Mouse (Mus musculus) C2C12 (cell line): ENCODE measurements at regions not wholly inside any gene's neighbourhood (a gene's known extent, or its start where the extent isn't known, plus 50 kb on each side); places are given as distances from the start of the nearest gene placed in this dataset.

ENCODE experiments used
- H3K27me3 ChIP-seq: one replicate; pipeline ENCODE4 v1.6.1; 2011; ENCODE audit not compliant: control insufficient read depth, insufficient read depth, insufficient read length
- H3K36me3 ChIP-seq: one replicate; pipeline ENCODE4 v1.6.1; 2011; ENCODE audit not compliant: control insufficient read depth, insufficient read depth
- H3K4me3 ChIP-seq: one replicate; pipeline ENCODE4 v1.5.1; 2011; ENCODE audit warnings: mild to moderate bottlenecking, control low read depth; ENCODE audit not compliant: poor library complexity, insufficient read depth, severe bottlenecking
- H3K79me2 ChIP-seq: one replicate; pipeline ENCODE4 v1.6.1; 2011; ENCODE audit not compliant: control insufficient read depth, insufficient read depth
- H3K79me3 ChIP-seq: one replicate; pipeline ENCODE4 v1.6.1; 2011; ENCODE audit warnings: low read depth, control low read depth
- H3ac ChIP-seq: one replicate; pipeline ENCODE3; 2011; ENCODE audit warnings: low read depth; ENCODE audit not compliant: control insufficient read depth, insufficient read length
- CEBPB ChIP-seq: IDR thresholded peaks from one replicate; pipeline ENCODE4 v1.6.1; 2011; ENCODE audit warnings: low read depth, mild to moderate bottlenecking, control low read depth, moderate library complexity
- CTCF ChIP-seq: IDR thresholded peaks from one replicate; pipeline ENCODE4 v1.5.1; 2011; ENCODE audit not compliant: control insufficient read depth, insufficient read depth, insufficient read length
- FOSL1 ChIP-seq: IDR thresholded peaks from one replicate; pipeline ENCODE4 v1.8.0; 2011; ENCODE audit warnings: mild to moderate bottlenecking, low read length; ENCODE audit not compliant: poor library complexity, insufficient read depth, severe bottlenecking
- MAX ChIP-seq: IDR thresholded peaks from one replicate; pipeline ENCODE4 v1.6.1; 2011; ENCODE audit warnings: mild to moderate bottlenecking, control low read depth
- MYOD1 ChIP-seq: IDR thresholded peaks from one replicate; pipeline ENCODE4 v1.6.1; 2011; ENCODE audit warnings: low read depth; ENCODE audit not compliant: control insufficient read depth, insufficient read length
- MYOG ChIP-seq: IDR thresholded peaks from one replicate; pipeline ENCODE4 v1.6.1; 2011; ENCODE audit not compliant: control insufficient read depth, insufficient read length; ENCODE audit errors: extremely low read depth
- USF1 ChIP-seq: IDR thresholded peaks from one replicate; pipeline ENCODE4 v1.6.1; 2011; ENCODE audit warnings: low read depth, mild to moderate bottlenecking, control low read depth, moderate library complexity

- H3K4me3 ChIP-seq, result no peak overlapping the region
- TF ChIP-seq MYOD1 (no peak), USF1 (no peak), MAX (no peak), MYOG (no peak), CTCF (no peak), CEBPB (no peak)
- H3K27me3 ChIP-seq, result no peaks in the 10 kb centered on the region
- H3ac ChIP-seq, result no peak overlapping the region
- H3K79me2 ChIP-seq, result no peaks in the 10 kb centered on the region
- no peaks in the 10 kb centered on the region for H3K36me3 ChIP-seq
- H3K79me3 ChIP-seq, result no peaks in the 10 kb centered on the region
Measured at GRCm38 (mm10) chr2:160148031-160148430, 185.9 kb downstream of the Gm826 start.

- no peak overlapping the region for H3K4me3 ChIP-seq
- no peaks in the 10 kb centered on the region for H3K79me2 ChIP-seq
- H3K79me3 ChIP-seq, result no peaks in the 10 kb centered on the region
- H3K36me3 ChIP-seq, result no peaks in the 10 kb centered on the region
- no peak for TF ChIP-seq MYOG
- no peak for TF ChIP-seq USF1
- no peak for TF ChIP-seq FOSL1
- no peak overlapping the region for H3ac ChIP-seq
- no peaks in the 10 kb centered on the region for H3K27me3 ChIP-seq
Measured at GRCm38 (mm10) chr2:160140166-160140740, 193.7 kb downstream of the Gm826 start.

GRCm38 (mm10) chr2:160138091-160138490 is 195.9 kb downstream of the Gm826 start:
- Histone ChIP-seq H3K79me3 (no peaks in the 10 kb centered on the region), H3K79me2 (no peaks in the 10 kb centered on the region), H3K4me3 (no peak overlapping the region), H3K36me3 (no peaks in the 10 kb centered on the region), H3ac (no peak overlapping the region), H3K27me3 (no peaks in the 10 kb centered on the region)
- TF ChIP-seq MYOG, result no peak
- no peak for TF ChIP-seq CEBPB
- no peak for TF ChIP-seq FOSL1
- no peak for TF ChIP-seq USF1
- TF ChIP-seq CTCF, result no peak
- TF ChIP-seq MYOD1, result no peak
- no peak for TF ChIP-seq MAX

GRCm38 (mm10) chr2:160131797-160132196 is 202.2 kb downstream of the Gm826 start:
- no peak for TF ChIP-seq MYOD1
- no peak for TF ChIP-seq MYOG
- no peak for TF ChIP-seq MAX
- TF ChIP-seq CEBPB, result no peak
- TF ChIP-seq FOSL1, result no peak
- TF ChIP-seq CTCF, result no peak
- no peak for TF ChIP-seq USF1
- Histone ChIP-seq H3ac (no peak overlapping the region), H3K4me3 (no peak overlapping the region), H3K27me3 (no peaks in the 10 kb centered on the region), H3K79me2 (no peaks in the 10 kb centered on the region), H3K36me3 (no peaks in the 10 kb centered on the region), H3K79me3 (no peaks in the 10 kb centered on the region)

GRCm38 (mm10) chr2:160131386-160131785 is 202.6 kb downstream of the Gm826 start:
- H3K79me2 ChIP-seq, result no peaks in the 10 kb centered on the region
- no peaks in the 10 kb centered on the region for H3K36me3 ChIP-seq
- H3K4me3 ChIP-seq, result no peak overlapping the region
- H3ac ChIP-seq, result no peak overlapping the region
- TF ChIP-seq MAX, result no peak
- TF ChIP-seq FOSL1, result no peak
- TF ChIP-seq USF1, result no peak
- TF ChIP-seq MYOD1, result no peak
- H3K79me3 ChIP-seq, result no peaks in the 10 kb centered on the region
- no peaks in the 10 kb centered on the region for H3K27me3 ChIP-seq

GRCm38 (mm10) chr2:160117148-160117547 is 216.8 kb downstream of the Gm826 start:
- no peaks in the 10 kb centered on the region for H3K27me3 ChIP-seq
- no peaks in the 10 kb centered on the region for H3K79me2 ChIP-seq
- no peaks in the 10 kb centered on the region for H3K79me3 ChIP-seq
- TF ChIP-seq CEBPB (no peak), FOSL1 (no peak)
- H3K4me3 ChIP-seq, result no peak overlapping the region
- no peaks in the 10 kb centered on the region for H3K36me3 ChIP-seq
- H3ac ChIP-seq, result no peak overlapping the region
